Mouse (Mus musculus): Measurements from ENCODE around the gene Bahcc1.

DNA sequence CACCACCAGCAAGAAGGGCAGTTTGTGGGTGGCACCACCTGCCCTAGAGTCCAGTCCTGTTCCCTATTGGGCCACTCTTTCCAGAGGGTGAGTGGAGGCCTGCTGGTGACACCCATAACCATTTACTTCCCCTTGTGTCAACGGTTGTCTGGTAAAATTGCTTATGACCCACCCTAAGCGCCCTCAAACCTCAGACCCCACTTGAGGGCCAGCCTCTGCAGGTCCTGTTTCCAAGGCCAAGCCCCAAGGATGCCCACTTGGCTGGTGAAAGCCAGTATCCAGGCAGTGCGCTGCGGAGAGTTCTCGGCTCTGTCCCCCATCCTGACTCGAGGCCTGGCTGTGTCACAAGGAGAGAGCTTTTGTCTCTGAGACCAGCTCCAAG lies 28.0 kb downstream of the Bahcc1 start:
- TF ChIP-seq CTCF (IDR thresholded peaks at IDR 0.05; ENCODE audit: insufficient read depth, low read length) (no peak), POLR2A (IDR thresholded peaks at IDR 0.05; ENCODE audit: borderline replicate concordance, extremely low read depth, low read depth, low read length) (no peak)
